Mouse (Mus musculus): ENCODE data around the gene Dot1l.
"Not testable (repeated sequence)": the region's sequence is repeated elsewhere in the genome, so short reads cannot be mapped to it uniquely, and the experiment has no call there.

The Dot1l gene

DNA sequence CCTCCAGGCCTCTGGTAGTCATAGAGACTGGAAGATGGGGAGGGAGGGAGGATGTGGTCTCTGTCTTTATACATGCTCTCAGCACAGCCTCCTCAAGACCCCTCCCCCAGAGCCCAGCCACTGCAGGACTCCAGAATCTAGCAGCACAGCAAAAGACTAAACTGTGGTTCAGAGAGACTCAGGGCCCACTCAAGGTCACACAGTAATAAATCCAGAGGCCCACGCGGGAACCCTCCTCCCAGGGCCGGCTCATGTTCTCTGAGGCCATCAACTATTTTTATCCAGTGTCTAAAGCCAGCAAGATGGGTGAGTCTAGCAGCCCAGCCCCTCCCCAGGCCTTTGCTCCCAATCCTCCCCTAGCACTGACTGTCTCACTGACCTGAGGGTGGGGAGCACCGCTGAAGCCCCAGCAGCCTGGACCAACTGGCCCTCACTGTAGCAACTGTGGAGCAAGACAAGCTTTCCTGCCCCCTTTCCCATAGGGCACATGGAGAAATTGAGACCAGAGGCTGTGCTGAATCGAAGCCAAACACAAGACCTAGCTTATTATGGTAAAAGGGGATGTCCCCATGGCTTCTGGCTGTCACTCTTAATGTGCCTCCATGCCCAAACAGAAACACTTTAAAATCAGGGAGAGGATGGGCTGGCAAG, 57.5 kb downstream of the Dot1l start:
- no peak for DNase-seq

DNA sequence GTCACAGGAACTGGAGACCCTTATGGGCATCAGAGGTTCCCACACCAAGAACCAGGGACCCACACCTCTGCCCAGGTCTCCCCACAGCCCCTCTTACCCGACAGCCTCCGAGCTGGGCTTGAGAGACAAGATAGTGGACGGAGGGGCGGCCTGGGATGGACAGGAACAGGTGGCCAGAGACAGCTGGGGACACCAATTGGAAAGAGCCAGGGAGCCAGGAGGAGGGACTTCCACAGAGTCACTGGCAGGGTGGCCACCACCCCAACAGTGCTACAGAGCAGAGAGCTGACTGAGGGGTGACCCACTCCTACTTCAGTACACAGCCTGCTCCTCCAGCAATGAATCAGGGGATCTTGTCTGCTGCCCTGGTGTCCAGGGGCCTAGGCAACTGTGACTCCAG, 58.4 kb downstream of the Dot1l start, which contains the start of gene Jsrp1:
Gene Jsrp1, minus strand, starts transcription at position 133 of the 400 bp plus-strand sequence.
- DNase-seq, result no peak

DNA sequence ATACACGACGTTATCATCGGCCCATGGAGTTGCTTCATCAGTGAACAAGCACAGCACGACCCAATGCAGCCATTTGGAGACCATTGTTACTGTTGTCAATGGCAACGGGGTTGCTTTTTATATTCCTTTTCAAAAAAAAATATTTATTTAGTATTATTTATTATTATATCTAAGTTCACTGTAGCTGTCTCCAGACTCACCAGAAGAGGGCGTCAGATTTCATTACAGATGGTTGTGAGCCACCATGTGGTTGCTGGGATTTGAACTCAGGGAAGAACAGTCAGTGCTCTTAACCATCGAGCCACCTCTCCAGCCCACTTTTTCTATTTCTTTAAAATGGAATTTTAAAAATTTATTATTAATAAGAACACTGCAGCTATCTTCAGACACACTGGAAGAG, 59.8 kb downstream of the Dot1l start:
- DNase-seq, result no peak

DNA sequence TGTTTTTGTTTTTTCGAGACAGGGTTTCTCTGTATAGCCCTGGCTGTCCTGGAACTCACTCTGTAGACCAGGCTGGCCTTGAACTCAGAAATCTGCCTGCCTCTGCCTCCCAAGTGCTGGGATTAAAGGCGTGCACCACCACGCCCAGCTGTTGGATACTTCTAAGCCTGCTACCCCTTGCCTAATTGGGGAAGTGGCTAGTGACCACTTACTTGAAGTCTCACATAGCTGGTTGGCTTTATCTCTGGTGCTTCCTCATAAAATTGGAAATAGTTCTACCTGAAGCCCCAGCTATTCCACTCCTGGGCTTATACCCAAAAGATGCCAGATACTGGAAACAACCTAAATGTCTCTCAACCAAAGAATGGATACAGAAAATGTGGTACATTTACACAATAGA, 61.3 kb downstream of the Dot1l start:
- not testable (repeated sequence) for DNase-seq

DNA sequence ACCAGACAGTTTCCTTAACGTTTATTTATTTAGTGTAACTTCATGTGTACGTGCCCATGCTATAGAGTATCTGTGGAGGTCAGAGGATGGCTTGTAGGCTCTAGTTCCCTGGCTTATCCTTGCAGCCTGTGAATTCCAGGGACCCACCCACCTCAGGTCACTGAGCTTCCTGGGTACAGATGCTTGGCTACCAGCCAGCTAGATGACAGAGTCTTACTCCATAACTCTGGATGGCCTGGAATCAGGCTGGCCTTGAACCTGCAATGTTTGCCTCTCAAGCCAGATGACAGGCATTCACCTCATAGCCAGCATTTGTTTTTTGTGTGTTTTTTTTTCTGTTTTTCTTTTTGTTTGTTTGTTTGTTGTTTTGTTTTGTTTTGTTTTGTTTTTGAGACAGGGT, 62.2 kb downstream of the Dot1l start:
- DNase-seq, result no peak

DNA sequence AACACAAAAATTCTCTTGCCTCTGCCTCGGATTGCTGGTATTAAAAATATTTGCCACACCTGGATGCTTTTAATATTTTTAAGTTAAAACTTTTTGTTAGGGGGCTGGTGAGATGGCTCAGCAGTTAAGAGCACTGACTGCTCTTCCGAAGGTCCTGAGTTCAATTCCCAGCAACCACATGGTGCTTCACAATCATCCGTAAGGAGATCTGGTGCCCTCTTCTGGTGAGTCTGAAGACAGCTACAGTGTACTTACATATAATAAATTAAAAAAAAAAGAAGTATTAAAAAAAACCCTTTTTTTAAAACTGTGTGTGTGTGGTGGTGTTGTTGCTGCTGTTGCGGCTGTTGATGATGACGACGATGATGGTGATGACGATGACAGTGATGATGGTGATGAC, 62.9 kb downstream of the Dot1l start:
- DNase-seq, result not testable (repeated sequence)

DNA sequence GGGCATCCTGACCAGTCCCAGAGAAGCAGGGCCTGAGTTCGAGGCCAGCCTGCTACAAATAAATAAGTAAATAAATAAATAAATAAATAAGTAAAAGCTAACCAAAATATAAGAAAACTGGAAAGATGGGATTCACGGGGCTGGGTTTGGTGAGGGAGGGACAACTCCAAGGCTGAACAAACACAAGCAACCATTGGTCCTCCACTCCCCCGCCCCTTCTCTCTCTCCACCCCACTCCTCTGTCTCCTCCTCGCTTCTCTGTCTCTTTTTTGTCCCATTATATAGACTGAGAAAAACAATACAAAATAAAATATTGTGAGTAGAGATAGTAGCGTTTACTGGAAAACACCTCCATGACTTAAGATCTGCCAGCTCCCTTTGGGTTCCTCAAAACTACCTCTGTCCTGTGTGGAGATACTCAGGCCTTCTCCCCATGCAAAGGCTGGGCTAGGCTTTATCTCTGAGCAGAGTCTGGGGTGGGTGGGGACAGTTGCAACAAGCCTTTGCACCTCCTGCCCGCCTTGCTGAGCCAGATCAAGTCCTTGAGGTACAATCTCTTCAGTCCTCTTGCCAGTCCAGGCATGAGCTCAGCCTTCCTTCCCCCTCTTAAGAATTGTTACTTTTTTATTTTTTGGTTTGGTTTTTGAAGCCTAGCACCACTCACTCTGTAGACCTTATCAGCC, 63.7 kb downstream of the Dot1l start:
- no peak for DNase-seq

DNA sequence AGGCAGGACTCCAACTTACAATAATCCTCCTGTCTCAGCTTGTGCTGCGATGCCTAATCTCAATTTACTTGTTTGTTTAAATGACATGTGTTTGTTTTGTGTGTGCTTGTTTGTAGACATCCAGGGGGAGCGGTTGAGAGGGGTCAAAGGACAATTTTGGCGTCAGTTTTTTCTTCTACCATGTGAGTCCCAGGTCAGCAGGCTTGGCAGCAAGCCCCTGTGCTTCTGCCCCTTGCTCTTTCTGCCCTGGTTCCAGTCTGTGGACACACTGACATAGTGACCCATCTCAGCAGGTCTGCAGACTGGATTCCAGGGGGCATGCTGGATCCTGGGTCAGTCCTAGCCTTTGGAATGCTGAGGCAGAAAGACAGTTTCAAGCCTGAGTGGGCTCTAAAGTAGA, 64.4 kb downstream of the Dot1l start:
- no peak for DNase-seq

DNA sequence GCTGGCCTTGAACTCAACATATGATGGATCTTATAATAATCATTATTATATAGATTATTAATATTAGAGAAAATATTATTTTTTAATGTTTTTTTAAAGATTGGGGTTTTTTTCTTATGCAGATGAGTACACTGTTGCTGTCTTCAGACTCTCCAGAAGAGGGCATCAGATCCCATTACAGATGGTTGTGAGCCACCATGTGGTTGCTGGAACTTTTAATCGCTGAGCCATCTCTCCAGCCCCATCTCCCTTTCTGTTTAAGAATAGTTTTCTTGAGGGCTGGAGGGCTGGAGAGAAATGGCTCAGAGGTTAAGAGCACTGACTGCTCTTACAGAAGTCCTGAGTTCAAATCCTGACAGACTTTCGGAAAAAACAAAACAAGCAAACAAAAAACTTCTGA, 67.0 kb downstream of the Dot1l start:
- DNase-seq, result no peak

DNA sequence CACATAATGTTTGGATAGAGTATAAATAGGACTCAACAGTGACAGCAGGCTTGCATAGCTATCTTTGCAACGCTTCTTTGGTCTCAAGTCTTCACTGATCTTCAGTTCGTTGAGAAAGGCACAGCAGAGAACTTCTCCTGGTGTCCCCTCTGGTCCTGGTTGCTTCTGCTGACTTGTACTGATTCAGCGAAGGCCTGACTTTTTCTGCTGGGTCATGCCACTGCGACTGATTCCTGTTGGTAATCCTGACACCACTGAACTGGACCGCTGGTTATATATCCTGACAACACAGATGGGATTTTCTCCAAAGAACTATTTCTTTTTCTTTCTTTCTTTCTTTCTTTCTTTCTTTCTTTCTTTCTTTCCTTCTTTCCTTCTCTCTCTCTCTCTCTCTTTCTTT, 67.5 kb downstream of the Dot1l start:
- DNase-seq, result no peak

DNA sequence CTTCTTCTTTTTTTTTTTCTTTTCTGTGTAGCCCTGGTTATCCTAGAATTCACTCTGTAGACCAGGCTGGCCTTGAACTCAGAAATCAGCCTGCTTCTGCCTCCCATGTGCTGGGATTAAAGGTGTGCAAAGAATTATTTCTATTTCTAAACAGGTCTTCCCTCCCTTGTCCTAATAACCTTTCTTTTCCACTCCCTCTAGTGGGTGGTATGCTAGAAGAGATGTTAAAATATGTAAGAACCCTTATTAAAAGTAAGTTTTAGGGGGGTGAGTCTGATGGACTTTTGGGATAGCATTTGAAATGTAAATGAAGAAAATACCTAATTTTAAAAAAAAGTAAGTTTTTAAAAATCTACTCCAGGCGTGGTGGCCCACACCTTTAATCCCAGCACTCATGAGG, 68.3 kb downstream of the Dot1l start:
- DNase-seq, result no peak

DNA sequence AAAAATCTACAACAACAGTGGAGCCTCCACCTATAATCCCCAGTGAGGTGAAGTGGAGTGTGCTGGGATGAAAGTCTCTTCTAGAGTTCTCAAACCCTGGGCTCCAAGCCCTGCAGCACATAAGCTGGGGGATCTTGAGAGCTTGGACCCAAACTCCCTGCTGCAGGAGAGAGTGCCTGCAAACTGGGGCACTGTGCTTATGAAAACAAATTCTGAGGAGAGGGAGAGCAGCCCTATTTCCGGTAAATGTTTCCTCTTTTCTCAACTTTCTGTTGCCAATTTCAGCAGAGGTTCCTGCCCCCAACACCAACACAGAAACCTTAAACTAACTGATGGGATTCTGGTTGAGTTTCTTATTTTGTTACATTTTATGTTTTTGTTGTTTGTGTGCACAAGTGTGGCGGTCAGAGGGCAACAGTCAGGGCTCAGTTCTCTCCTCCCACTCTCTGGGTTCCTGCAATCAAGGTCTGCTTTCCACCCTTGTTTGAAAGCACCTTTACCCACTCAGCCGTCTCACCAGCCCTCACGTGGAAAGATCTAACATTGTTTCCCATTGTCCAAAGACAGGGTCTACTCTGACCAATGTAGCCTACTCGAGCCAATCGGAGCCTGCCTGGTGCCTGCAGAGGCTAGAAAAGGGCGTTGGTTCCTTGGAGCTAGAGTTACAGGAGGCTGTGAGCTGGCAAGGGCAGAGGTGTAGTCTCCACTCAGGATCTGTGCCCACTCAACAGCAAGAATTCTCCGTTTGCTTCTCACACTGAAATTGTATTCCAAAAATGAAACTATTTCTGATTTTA, 69.0 kb downstream of the Dot1l start:
- DNase-seq, result no peak

DNA sequence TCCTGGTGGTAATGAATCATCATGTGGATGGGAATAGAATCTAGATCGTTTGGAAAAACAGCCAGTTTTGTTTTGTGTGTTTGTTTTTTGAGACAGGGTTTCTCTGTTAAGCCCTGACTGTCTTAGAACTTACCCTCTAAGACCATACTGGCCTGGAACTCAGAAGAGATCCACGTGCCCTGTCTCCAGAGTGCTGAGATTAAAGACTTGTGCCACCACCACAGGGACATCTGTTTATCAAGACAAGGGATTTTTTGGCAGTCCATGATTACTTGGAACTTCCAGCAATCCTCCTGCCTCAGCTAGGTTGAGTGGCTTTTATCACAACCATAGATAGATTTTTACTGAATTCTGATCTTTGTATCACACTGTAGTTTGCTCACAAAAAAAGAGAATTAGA, 69.8 kb downstream of the Dot1l start:
- no peak for DNase-seq

DNA sequence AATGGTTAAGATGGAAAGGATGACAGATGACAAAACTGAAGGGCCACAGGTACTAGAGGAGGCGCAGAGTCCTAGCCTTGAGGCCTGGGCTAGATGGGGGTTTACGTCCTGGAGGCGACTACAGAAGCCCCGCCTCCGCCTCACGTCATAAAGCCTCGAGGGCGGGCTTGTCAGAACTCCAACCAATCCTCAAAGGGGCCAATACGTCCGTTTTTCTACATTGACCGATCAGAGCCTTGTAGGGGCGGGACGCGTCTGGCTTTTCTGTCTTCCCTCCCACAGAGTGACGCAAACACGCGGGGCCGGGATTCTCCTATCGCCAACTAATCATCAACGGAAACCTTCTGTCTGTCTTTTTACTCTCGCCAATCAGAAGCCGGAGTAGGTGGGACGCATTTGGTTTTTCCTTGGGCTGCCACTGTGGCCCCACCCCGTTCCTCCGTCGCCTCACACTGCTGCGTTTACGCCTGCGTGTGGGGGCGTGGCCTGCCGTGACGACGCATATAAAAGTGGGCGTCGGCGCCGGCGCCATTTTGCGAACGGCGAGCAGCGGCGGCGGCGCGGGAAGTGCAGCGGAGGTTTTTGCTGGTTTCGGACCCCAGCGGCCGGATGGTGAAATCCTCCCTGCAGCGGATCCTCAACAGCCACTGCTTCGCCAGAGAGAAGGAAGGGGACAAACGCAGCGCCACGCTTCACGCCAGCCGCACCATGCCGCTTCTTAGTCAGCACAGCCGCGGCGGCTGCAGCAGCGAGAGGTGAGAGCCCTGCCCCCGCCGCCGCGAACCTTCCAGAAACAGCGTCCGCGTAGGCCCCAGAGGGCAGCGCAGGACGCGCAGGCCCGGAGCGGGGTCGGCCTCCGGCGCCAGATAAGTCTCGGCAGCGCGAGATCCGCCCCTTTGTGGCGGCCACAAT, 71.4 kb downstream of the Dot1l start, which contains the start of gene Oaz1:
Gene Oaz1, plus strand, starts transcription at position 506 of the 912 bp plus-strand sequence.
- DNase-seq, result peak; percentile 100

DNA sequence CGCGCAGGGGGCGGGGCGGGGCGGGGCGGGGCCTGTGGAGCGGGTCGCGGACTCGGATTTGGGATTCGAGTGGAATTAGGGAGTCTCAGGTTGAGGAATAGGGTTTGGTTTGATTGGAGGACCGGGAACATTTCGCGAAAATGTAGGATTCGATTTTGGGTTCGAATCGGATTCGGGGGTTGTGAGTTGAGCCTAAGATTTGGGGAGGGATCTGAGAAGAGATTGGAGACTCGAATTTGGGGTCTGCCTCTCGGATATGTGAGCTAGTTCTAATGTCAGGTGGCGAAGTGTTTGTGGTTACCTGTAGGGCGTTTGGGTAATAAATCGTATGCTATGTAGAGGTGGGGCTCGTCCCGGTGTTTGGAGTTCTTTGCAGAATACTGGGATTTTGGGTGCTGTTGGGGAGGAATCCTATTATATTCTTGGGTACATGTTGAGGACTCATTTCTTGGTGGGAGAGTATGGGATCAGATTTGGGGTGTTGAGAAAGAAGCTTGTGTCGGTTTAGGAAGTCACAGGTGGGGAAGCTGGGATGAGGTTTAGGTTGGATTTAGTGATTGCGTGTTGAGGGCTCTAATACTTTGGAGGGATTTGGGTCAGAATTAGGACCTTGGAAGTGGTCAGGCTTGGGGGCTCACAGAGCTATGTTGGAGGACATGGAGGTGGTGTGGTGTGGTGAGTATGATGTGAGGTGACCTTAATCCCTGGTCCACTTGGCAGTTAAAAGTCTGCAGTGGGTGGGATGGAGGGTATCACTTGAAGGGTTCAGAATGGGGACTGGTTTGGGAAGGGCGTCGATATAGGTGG, 72.3 kb downstream of the Dot1l start:
- DNase-seq, result peak; percentile 93

DNA sequence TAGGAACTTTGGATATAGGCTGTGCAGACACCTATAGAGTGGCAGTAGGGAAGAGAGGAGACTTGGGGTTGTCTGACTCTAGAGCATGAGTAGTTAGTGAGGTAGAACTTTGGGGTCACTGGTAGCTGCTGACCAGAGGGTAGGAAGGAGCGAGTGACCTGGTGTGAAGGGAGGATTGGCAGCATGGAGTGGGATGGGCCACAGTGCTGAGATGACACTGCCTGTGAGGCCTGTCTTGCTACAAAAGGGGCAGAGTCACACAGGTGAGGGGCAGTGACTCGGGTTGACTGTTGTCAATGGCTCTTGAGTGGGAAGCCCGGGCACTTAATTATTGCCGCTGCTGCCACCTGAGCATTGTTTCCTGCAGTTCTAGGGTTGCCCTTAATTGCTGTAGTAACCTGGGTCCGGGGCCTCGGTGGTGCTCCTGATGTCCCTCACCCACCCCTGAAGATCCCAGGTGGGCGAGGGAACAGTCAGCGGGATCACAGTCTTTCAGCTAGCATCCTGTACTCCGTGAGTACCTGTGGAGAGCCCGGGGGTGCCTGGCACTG, 72.9 kb downstream of the Dot1l start:
- peak; percentile 94 for DNase-seq

DNA sequence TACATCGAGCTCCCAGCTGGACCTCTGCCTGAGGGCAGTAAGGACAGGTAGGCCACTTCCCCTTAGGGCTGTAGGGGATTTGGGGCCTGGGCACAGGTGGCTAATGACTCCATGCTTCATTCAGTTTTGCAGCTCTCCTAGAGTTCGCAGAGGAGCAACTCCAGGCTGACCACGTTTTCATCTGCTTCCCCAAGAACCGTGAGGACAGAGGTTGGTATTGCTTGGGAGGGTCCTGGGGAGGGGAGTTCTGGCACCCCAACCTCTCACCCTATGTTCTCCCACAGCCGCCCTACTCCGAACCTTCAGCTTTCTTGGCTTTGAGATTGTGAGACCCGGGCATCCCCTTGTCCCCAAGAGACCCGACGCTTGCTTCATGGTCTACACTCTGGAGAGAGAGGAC, 73.6 kb downstream of the Dot1l start:
- peak; percentile 91 for DNase-seq

DNA sequence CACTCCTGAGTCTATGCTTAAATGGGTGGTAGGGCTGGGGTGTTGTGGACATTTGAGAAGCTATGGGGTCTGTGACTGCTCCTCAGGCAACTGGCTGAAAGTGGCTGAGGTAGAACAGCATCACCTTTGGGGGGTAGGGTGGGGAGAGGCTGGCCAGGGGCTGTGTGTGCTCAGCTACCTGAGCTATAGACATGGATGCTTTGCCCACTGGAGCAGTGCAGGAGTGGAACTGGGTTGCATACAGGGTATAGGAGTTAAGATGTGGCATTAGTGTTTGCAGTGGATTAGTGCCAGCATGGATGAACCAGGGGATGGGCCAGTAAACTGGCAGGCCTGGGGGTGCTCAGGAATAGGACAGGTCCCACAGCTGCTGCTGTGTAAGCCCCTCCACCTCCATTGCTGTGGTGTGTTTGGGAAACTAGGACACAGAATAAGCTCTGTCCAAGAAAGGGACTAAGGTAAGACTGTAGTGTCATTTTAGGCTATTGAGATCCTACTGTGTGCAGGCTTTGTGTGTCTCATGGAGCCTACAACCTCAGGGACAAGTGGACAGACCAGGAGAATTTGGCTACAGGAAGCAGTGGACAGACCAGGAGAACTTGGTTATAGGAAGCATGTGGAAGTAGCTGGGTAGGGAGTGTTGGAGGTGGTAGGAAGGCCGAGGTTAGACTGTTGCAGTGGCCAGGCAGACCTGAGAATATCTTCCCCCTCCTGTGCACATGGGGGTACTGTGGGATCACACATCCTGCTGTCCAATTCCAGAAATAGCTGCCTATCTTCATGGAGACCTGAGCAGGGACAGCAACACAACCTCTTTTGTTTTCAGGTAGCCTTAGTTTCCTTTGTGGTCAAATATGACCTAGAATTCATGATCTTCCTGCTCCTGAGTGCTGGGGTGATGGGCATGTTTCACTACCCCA, 74.6 kb downstream of the Dot1l start:
- DNase-seq, result peak; percentile 92

DNA sequence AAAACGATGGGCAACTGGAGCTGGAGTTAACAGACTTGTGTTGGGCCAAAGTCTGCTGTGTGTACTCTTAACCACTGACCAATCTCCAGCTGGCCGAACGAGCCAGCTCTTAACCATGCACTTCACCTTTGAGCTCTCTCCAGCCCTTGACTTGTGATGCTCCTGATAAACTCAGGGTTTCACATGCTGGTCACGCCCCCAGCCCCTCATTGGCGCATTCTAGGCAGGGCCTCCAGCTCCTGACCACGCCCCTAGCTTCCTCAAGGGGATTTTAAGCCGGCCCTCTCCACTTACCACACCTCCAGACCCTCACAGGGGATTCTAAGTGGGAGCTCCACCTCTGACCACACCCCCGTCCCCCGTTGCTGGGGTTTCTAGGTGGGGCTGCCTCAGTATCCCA, 76.1 kb downstream of the Dot1l start:
- DNase-seq, result peak; percentile 94

DNA sequence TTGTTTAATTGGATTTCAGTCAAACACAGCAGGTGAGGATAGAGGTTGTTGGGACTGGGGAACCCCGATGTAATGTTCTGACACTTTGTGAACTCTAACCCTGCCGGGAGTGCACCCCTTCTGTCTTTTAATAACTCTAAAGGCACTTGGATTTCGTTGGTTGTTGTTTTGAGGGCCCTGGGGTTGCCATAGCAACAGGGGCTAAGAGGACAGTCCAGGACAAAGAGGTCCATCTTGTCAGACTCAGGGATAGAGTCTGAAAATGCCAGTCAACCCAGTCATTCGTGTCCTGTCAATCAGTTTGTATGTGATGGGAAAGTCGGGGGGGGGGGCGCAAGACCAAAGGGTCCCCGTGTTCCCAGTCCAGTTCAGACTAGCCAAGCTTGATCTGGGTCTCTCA, 77.8 kb downstream of the Dot1l start:
- DNase-seq, result no peak

Data from heart, adult 11 months (tissue).